8 mouse cellular contexts compared by ENCODE assay signal in genomic region chr9:101033761-101034447, GRCm38 (mm10). TPM values are rescaled to one million over a fixed set of nuclear protein-coding genes. Genes with fewer than 3 reads are reported as not detected.
DNase-seq lines count a peak whose midpoint lies in the region; ATAC-seq lines count a peak whose summit lies in the region.

No protein-coding gene starts in this region.

- peak overlapping the region; percentile 54 for H3K4me3 ChIP-seq in hindbrain, embryonic 15.5 days
- H3K4me3 ChIP-seq in midbrain, embryonic 14.5 days (replicated peaks; ENCODE audit: low read depth, low read length) = peak overlapping the region; percentile 57

- no peaks in the 10 kb centered on the region for H3K27me3 ChIP-seq in hindbrain, embryonic 15.5 days
- H3K27me3 ChIP-seq in midbrain, embryonic 14.5 days (ENCODE audit: control insufficient read depth, insufficient read depth, low read length) = no peaks in the 10 kb centered on the region

- H3K27ac ChIP-seq in hindbrain, embryonic 15.5 days (replicated peaks) = peak overlapping the region; percentile 98
- H3K27ac ChIP-seq in midbrain, embryonic 14.5 days (replicated peaks; ENCODE audit: low read depth, low read length) = peak overlapping the region; percentile 98

- no peak for ATAC-seq in hindbrain, embryonic 15.5 days (ENCODE audit: low FRiP score, low read depth)
- no peak for ATAC-seq in midbrain, embryonic 14.5 days (ENCODE audit: low FRiP score, low TSS enrichment)

- WGBS in hindbrain, embryonic 15.5 days = 3% methylated on average over 14 of the region's 14 CpGs
- 6% methylated on average over 14 of the region's 14 CpGs for WGBS in midbrain, embryonic 14.5 days

- H3K4me1 ChIP-seq in hindbrain, embryonic 15.5 days (replicated peaks) = peaks cover 16% of the 10 kb centered on the region
- peaks cover 8% of the 10 kb centered on the region; the same call in 1 of the 2 replicates for H3K4me1 ChIP-seq in midbrain, embryonic 14.5 days (ENCODE audit: control insufficient read depth, insufficient read depth, low read length)

- peaks cover 5% of the 10 kb centered on the region; the same call in 1 of the 2 replicates for H3K36me3 ChIP-seq in hindbrain, embryonic 15.5 days
- peaks cover 3% of the 10 kb centered on the region; the same call in 1 of the 2 replicates for H3K36me3 ChIP-seq in midbrain, embryonic 14.5 days (ENCODE audit: control insufficient read depth, insufficient read depth, low read length)

- H3K9me3 ChIP-seq in hindbrain, embryonic 15.5 days = no peaks in the 10 kb centered on the region
- no peaks in the 10 kb centered on the region for H3K9me3 ChIP-seq in midbrain, embryonic 14.5 days (ENCODE audit: control insufficient read depth, low read length)

- peak overlapping the region; percentile 75 for H3K4me2 ChIP-seq in hindbrain, embryonic 15.5 days
- peak overlapping the region; percentile 64 for H3K4me2 ChIP-seq in midbrain, embryonic 14.5 days (ENCODE audit: low read length)

- peak overlapping the region; percentile 65 for H3K9ac ChIP-seq in hindbrain, embryonic 15.5 days
- H3K9ac ChIP-seq in midbrain, embryonic 14.5 days (replicated peaks; ENCODE audit: low read length) = peak overlapping the region; percentile 83

- peak; percentile 16 for DNase-seq in adrenal gland, postnatal 14 days
- no peak for DNase-seq in adrenal gland, adult 8-10 months
- peak; percentile 8 for DNase-seq in thymus, postnatal 25 days
- DNase-seq in thymus, postnatal 4 days = no peak
- no peak for DNase-seq in midbrain, embryonic 14.5 days
- no peak for DNase-seq in layer of hippocampus, postnatal 36 days
- no peak for DNase-seq in thymus, adult 18-20 months

RNA-seq across cellular contexts. Expression of gene Pccb, which starts 0.8 kb away (rescaled TPM):
- total RNA-seq in adrenal gland, postnatal 14 days (2021) = 201 and 211 TPM in 2 replicates
- total RNA-seq in adrenal gland, adult 8-10 months (2022) = 100 to 1,000 TPM in 2 of 4 experiments, 10 to 100 TPM in 2; 83.5 to 171 (median 127) TPM
- polyA plus RNA-seq in hindbrain, embryonic 15.5 days (2015; fragmentation: Nextera tagmentation; extraction: Ambion mirVana) = 24.3 and 25.5 TPM in 2 replicates
- polyA plus RNA-seq in midbrain, embryonic 14.5 days (2014; fragmentation: Nextera tagmentation; extraction: Ambion mirVana) = 25.8 and 26.8 TPM in 2 replicates
- 10 to 100 TPM; 43.0 to 43.3 TPM for total RNA-seq in layer of hippocampus, postnatal 36 days (2021)

RNA-seq across cellular contexts. Expression of gene Msl2, which starts 40.0 kb away (rescaled TPM):
- total RNA-seq in adrenal gland, postnatal 14 days (2021) = 42.5 and 47.4 TPM in 2 replicates
- 10 to 100 TPM; 54.2 to 57.2 (median 54.9) TPM for total RNA-seq in adrenal gland, adult 8-10 months (2022)
- 3.7 and 4.6 TPM in 2 replicates for polyA plus RNA-seq in hindbrain, embryonic 15.5 days (2015; fragmentation: Nextera tagmentation; extraction: Ambion mirVana)
- 7.2 and 12.5 TPM in 2 replicates for polyA plus RNA-seq in midbrain, embryonic 14.5 days (2014; fragmentation: Nextera tagmentation; extraction: Ambion mirVana)
- total RNA-seq in layer of hippocampus, postnatal 36 days (2021) = 10 to 100 TPM; 68.7 to 68.9 TPM

Comparison
In these comparisons a context has a peak if more than half of its experiments do, and no peak if none do; other contexts are left out.
1. DNase-seq: peak in adrenal gland, postnatal 14 days (single experiment) and thymus, postnatal 25 days (single experiment); none in adrenal gland, adult 8-10 months (single experiment), thymus, postnatal 4 days (single experiment), midbrain, embryonic 14.5 days (single experiment), layer of hippocampus, postnatal 36 days (0 of 2) and thymus, adult 18-20 months (0 of 2).